Mouse (Mus musculus): Measurements from ENCODE around the gene Dmrtc2. TPM values are rescaled to one million over a fixed set of nuclear protein-coding genes. Genes with fewer than 3 reads are reported as not detected.
"Not testable (repeated sequence)": the region's sequence is repeated elsewhere in the genome, so short reads cannot be mapped to it uniquely, and the experiment has no call there.

Dmrtc2 gene
- total and polyA plus RNA-seq, 2 experiments from 2014 or later: not detected

- no peaks in the 10 kb centered on the region for H3K9me3 ChIP-seq (replicated peaks; ENCODE audit: control insufficient read depth, low read length)
- no peak overlapping the region for H3K9ac ChIP-seq (replicated peaks; ENCODE audit: low read depth, low read length)
- WGBS: 72% methylated on average over 3 of the region's 3 CpGs
- H3K4me2 ChIP-seq (ENCODE audit: low read depth, low read length): no peak overlapping the region
- H3K4me3 ChIP-seq (ENCODE audit: low read depth, low read length): no peak overlapping the region
- ATAC-seq (ENCODE audit: insufficient read depth, low read depth) (no peak), DNase-seq (ENCODE audit: low spot score) (no peak)
- H3K4me1 ChIP-seq (ENCODE audit: control insufficient read depth, insufficient read depth): peaks cover under 1% of the 10 kb centered on the region; the same call in 1 of the 2 replicates
- TF ChIP-seq EP300 (IDR thresholded peaks at IDR 0.05; ENCODE audit: low read depth) (no peak), CTCF (IDR thresholded peaks at IDR 0.05; ENCODE audit: low read depth) (no peak)
- H3K36me3 ChIP-seq (replicated peaks; ENCODE audit: control insufficient read depth, insufficient read depth, low read length): peaks cover 43% of the 10 kb centered on the region
- H3K27ac ChIP-seq (ENCODE audit: low read depth): no peak overlapping the region
- no peaks in the 10 kb centered on the region for H3K27me3 ChIP-seq (ENCODE audit: control insufficient read depth, insufficient read depth, low read length)
Measured at GRCm38 (mm10) chr7:24891241-24892124, 21.6 kb downstream of the Dmrtc2 start.

DNA sequence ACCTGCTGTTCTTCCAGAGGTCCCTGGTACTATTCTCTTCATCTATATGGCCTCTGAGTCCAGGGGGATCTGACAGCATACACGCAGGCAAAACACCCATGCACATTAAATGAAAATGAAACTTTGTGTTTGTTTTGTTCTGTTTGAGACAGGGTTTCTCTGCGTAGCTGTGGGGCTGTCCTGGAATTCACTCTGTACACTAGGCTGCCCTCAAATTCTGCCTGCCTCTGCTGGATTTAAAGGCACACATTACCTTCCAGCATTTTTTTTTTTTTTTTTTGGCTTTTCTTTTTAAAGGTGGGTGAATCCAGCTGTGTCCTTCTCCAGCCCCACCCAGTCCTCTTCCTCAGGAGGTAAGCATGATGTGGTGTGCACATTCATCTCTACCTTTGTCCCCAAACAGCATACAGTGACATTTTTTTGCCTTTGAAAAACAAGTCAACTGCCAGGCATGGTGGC is 22.3 kb downstream of the Dmrtc2 start:
- peaks cover 36% of the 10 kb centered on the region for H3K36me3 ChIP-seq (replicated peaks; ENCODE audit: control insufficient read depth, insufficient read depth, low read length)
- WGBS: 75% methylated on average over 2 of the region's 2 CpGs
- H3K9ac ChIP-seq (replicated peaks; ENCODE audit: low read depth, low read length): no peak overlapping the region
- H3K27me3 ChIP-seq (ENCODE audit: control insufficient read depth, insufficient read depth, low read length): no peaks in the 10 kb centered on the region
- no peak for TF ChIP-seq EP300 (IDR thresholded peaks at IDR 0.05; ENCODE audit: low read depth)
- no peak for TF ChIP-seq CTCF (IDR thresholded peaks at IDR 0.05; ENCODE audit: low read depth)
- no peak overlapping the region for H3K4me3 ChIP-seq (ENCODE audit: low read depth, low read length)
- no peak overlapping the region for H3K27ac ChIP-seq (ENCODE audit: low read depth)
- DNase-seq (ENCODE audit: low spot score) (no peak), ATAC-seq (ENCODE audit: insufficient read depth, low read depth) (no peak)
- H3K9me3 ChIP-seq (replicated peaks; ENCODE audit: control insufficient read depth, low read length): no peaks in the 10 kb centered on the region
- no peak overlapping the region for H3K4me2 ChIP-seq (ENCODE audit: low read depth, low read length)
- no peaks in the 10 kb centered on the region for H3K4me1 ChIP-seq (ENCODE audit: control insufficient read depth, insufficient read depth)

GRCm38 (mm10) chr7:24895749-24896148 is 25.9 kb downstream of the Dmrtc2 start:
- H3K27me3 ChIP-seq (ENCODE audit: control insufficient read depth, insufficient read depth, low read length); H3K9me3 ChIP-seq (replicated peaks; ENCODE audit: control insufficient read depth, low read length); H3K4me1 ChIP-seq (ENCODE audit: control insufficient read depth, insufficient read depth); DNase-seq (ENCODE audit: low spot score); H3K4me3 ChIP-seq (ENCODE audit: low read depth, low read length); ATAC-seq (ENCODE audit: insufficient read depth, low read depth); H3K4me2 ChIP-seq (ENCODE audit: low read depth, low read length); H3K27ac ChIP-seq (ENCODE audit: low read depth); H3K9ac ChIP-seq (replicated peaks; ENCODE audit: low read depth, low read length); H3K36me3 ChIP-seq (replicated peaks; ENCODE audit: control insufficient read depth, insufficient read depth, low read length): not testable (repeated sequence)
- WGBS: 78% methylated on average over 2 of the region's 2 CpGs

DNA sequence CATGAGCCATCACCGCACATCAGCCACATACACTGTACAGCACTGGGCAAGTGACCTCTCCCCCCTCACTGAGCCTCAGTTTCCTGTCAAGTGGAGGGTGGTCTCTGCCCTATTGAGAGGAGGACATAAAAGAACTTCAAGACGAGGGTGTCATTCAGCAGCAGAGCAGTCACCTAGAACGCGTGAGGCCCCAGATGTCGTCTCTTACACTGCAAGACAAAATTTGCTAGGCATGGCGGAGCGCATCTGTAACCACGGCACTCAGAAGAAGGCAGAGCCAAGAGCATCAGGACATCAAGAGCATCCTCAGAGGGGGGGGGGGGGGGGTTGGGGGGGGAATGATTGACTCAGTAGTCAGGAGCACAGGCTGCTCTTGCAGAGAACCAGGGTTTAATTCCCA is 26.4 kb downstream of the Dmrtc2 start:
- TF ChIP-seq EP300 (IDR thresholded peaks at IDR 0.05; ENCODE audit: low read depth) (no peak), CTCF (IDR thresholded peaks at IDR 0.05; ENCODE audit: low read depth) (no peak)
- Histone ChIP-seq H3K27me3 (ENCODE audit: control insufficient read depth, insufficient read depth, low read length) (no peaks in the 10 kb centered on the region), H3K9me3 (replicated peaks; ENCODE audit: control insufficient read depth, low read length) (no peaks in the 10 kb centered on the region), H3K27ac (ENCODE audit: low read depth) (no peak overlapping the region), H3K36me3 (replicated peaks; ENCODE audit: control insufficient read depth, insufficient read depth, low read length) (no peaks in the 10 kb centered on the region), H3K4me2 (ENCODE audit: low read depth, low read length) (no peak overlapping the region), H3K4me1 (ENCODE audit: control insufficient read depth, insufficient read depth) (no peaks in the 10 kb centered on the region), H3K4me3 (ENCODE audit: low read depth, low read length) (no peak overlapping the region), H3K9ac (replicated peaks; ENCODE audit: low read depth, low read length) (no peak overlapping the region)
- no peak for DNase-seq (ENCODE audit: low spot score)
- no peak for ATAC-seq (ENCODE audit: insufficient read depth, low read depth)
- 86% methylated on average over 8 of the region's 8 CpGs for WGBS

DNA sequence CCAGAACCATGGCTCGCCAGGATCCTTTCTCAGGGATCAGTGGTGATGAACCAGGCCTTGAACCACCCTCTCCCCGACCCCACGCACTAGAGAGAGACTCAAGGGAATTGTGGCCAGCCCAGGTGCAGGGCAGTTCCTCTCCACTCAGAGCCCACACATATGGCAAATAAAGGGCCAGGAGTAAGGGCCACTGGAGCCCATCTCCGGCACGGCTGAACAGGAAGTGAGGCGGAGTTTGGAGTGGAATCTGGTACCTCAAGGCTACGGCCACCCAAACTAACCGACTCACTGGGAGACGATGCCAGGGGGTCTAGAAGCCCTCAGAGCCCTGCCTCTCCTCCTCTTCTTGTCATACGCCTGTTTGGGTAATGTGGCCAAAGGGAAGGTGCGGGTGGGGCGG is 27.4 kb downstream of the Dmrtc2 start, which contains the start of gene Cd79a:
Gene Cd79a, plus strand, starts transcription at position 158 of the 400 bp plus-strand sequence.
- Histone ChIP-seq H3K36me3 (replicated peaks; ENCODE audit: control insufficient read depth, insufficient read depth, low read length) (no peaks in the 10 kb centered on the region), H3K4me1 (ENCODE audit: control insufficient read depth, insufficient read depth) (0 out of 2 replicates have a peak, but pooled peaks cover 5% of the 10 kb centered on the region), H3K9me3 (replicated peaks; ENCODE audit: control insufficient read depth, low read length) (no peaks in the 10 kb centered on the region), H3K4me3 (ENCODE audit: low read depth, low read length) (no peak within 1 kb of the TSS), H3K27ac (ENCODE audit: low read depth) (no peak within 1 kb of the TSS), H3K4me2 (ENCODE audit: low read depth, low read length) (no peak within 1 kb of the TSS), H3K9ac (replicated peaks; ENCODE audit: low read depth, low read length) (no peak within 1 kb of the TSS), H3K27me3 (ENCODE audit: control insufficient read depth, insufficient read depth, low read length) (no peaks in the 10 kb centered on the region)
- no peak for DNase-seq (ENCODE audit: low spot score)
- no peak for TF ChIP-seq CTCF (IDR thresholded peaks at IDR 0.05; ENCODE audit: low read depth)
- TF ChIP-seq EP300 (IDR thresholded peaks at IDR 0.05; ENCODE audit: low read depth): no peak
- ATAC-seq (ENCODE audit: insufficient read depth, low read depth): no peak
- 69% methylated on average over 12 of the region's 12 CpGs for WGBS

Measured in heart, postnatal 0 days (tissue).